Mouse (Mus musculus): Measurements from ENCODE around the gene Fyn.

DNA sequence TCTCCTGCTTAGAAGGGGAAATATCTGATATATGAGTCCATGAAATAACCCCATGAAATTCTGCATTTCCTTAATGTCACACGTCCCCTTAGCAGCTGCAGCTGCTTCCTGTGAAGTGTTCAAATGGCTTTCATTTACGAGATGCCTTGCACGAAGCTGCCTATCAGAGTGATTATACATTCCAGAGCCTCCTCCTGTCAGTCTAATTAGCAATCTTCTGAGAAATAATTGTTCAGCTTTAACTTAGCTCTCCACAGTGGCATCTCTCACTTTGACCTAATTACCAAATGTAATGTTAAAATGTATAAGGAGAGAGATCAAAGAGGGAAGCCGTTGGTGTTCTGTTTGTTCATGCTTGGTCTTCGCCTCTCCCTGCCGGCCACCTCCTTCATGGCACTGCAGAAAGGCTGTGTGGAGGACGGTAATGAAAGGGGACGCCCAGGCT is 115.7 kb downstream of the Fyn start:
- no peak for TF ChIP-seq CTCF (IDR thresholded peaks at IDR 0.05; ENCODE audit: low read depth)
- no peak for TF ChIP-seq EP300 (IDR thresholded peaks at IDR 0.05; ENCODE audit: low read depth)

Data from liver, postnatal 0 days (tissue).